Mouse (Mus musculus) liver, embryonic 16.5 days (tissue): ENCODE measurements around the gene Tjp1. TPM values are rescaled to one million over a fixed set of nuclear protein-coding genes. Genes with fewer than 3 reads are reported as not detected.

Experiments used
- ATAC-seq: fragments of 200-750 bp; cut with Nextera tagmentation; 2 replicates; pipeline ENCODE4 v1.8.0; 2017; ENCODE audit warnings: low read depth, mild to moderate bottlenecking, moderate number of reproducible peaks, moderate library complexity
- H3K27ac ChIP-seq: fragments of 300-500 bp; sonication (generic); 2 replicates; pipeline ENCODE4 v1.5.1; 2014; ENCODE audit warnings: mild to moderate bottlenecking, low read length
- H3K27me3 ChIP-seq: fragments of 300-500 bp; sonication (generic); 2 replicates; pipeline ENCODE4 v1.6.1; 2014; ENCODE audit warnings: low read depth, low read length, mixed read lengths; ENCODE audit not compliant: control insufficient read depth, insufficient read depth
- H3K36me3 ChIP-seq: fragments of 300-500 bp; sonication (generic); 2 replicates; pipeline ENCODE4 v1.6.1; 2014; ENCODE audit warnings: mild to moderate bottlenecking; ENCODE audit not compliant: control insufficient read depth, insufficient read depth
- H3K4me1 ChIP-seq: fragments of 300-500 bp; sonication (generic); 2 replicates; pipeline ENCODE4 v1.6.1; 2014; ENCODE audit warnings: low read depth, low read length, mixed read lengths; ENCODE audit not compliant: control insufficient read depth
- H3K4me2 ChIP-seq: fragments of 300-500 bp; sonication (generic); 2 replicates; pipeline ENCODE4 v1.6.1; 2014; ENCODE audit warnings: low read depth, low read length, mixed read lengths
- H3K4me3 ChIP-seq: fragments of 300-500 bp; sonication (generic); 2 replicates; pipeline ENCODE4 v1.5.1; 2014; ENCODE audit warnings: low read depth, mild to moderate bottlenecking, low read length
- H3K9ac ChIP-seq: fragments of 300-500 bp; sonication (generic); 2 replicates; pipeline ENCODE4 v1.6.1; 2014; ENCODE audit warnings: low read depth, low read length
- H3K9me3 ChIP-seq: fragments of 300-500 bp; sonication (generic); replicated peaks from 2 replicates; pipeline ENCODE4 v1.6.1; 2016; ENCODE audit warnings: low read length; ENCODE audit not compliant: control insufficient read depth
- WGBS: fragments of 180-500 bp; shearing (Covaris S2); extraction: QIAGEN DNeasy Blood & Tissue Kit; methylation state at CpG from one replicate; pipeline ENCODE4 v1.1.7; 2014; ENCODE audit not compliant: insufficient replicate concordance; 5-methylcytosine and 5-hydroxymethylcytosine counted together
- polyA plus RNA-seq: library from polyadenylated mRNA; unstranded; fragments of >200 nt; fragmentation: Nextera tagmentation; extraction: Ambion mirVana; gene quantifications from 2 replicates; pipeline ENCODE4 v1.2.1, GENCODE M21; 2015

Gene Tjp1
- polyA plus RNA-seq, 1 experiment from 2014 or later, result 5.1 TPM

DNA sequence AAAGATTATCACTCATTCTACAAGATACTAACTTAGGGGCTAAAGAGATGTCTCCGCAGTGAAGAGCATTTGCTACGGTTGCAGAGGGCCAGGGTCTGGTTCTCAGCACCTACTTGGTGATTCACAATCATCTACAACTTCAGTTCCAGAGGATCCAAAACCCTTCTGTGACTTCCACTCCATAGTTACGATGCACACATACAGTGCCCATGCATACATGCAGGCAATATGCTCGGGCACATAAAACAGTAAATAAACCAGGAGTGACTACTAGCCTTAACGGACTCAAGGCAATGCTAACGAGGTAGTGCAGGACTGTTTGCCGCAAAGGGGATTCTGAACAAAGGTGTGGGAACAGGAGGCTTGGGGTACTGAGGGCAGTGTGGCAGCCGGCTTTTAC lies 7.0 kb downstream of the Tjp1 start:
- H3K36me3 ChIP-seq, result no peaks in the 10 kb centered on the region
- H3K4me3 ChIP-seq, result no peak overlapping the region
- WGBS, result 74% methylated on average over 8 of the region's 8 CpGs
- H3K9ac ChIP-seq, result no peak overlapping the region
- peaks cover 2% of the 10 kb centered on the region; the same call in 1 of the 2 replicates for H3K27me3 ChIP-seq
- no peak overlapping the region for H3K27ac ChIP-seq
- no peak for ATAC-seq
- H3K4me2 ChIP-seq, result no peak overlapping the region
- no peaks in the 10 kb centered on the region for H3K4me1 ChIP-seq
- H3K9me3 ChIP-seq, result no peaks in the 10 kb centered on the region

DNA sequence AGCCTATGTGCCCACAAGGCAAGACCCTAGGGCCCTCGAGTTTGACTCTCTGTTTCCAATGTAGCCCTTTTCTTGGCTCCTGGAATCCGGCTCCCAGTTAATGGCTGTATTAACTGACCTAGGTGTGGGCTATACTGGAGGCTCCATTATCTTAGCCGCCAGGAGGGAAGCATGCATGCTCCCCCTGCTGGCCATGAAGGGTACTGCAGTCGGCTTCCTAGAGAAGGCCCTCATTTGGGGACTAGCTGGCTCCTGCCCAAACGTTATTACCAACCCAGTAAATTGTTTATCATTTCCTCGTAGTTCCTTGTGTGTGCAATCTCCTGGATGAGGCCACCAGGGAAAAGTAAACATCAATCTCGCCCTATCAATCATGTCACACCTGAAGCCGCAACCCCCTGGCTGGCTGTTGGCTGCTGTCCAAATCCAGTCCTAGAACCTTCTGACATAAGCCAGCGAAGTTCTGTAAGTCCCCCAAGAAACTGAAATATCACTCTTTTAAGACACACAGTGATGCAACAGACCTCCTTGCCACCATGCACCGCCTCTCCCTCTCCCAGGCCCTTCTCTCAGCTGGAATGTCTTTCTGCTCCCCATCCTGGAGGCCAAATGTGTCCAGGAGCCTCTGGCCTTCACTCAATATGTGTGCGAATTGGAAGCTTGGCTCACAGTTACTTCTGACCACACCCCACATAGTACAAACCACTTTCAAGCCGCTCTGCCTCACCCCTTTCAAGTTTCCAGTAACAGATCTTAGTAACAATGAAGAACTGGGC lies 7.6 kb downstream of the Tjp1 start:
- Histone ChIP-seq H3K9ac (no peak overlapping the region), H3K27ac (no peak overlapping the region), H3K27me3 (no peaks in the 10 kb centered on the region; the same call in 1 of the 2 replicates), H3K4me3 (no peak overlapping the region), H3K9me3 (no peaks in the 10 kb centered on the region), H3K4me1 (no peaks in the 10 kb centered on the region), H3K36me3 (no peaks in the 10 kb centered on the region), H3K4me2 (no peak overlapping the region)
- WGBS, result 26% methylated on average over 12 of the region's 12 CpGs
- ATAC-seq, result no peak

- no peak overlapping the region for H3K9ac ChIP-seq
- ATAC-seq, result no peak
- H3K36me3 ChIP-seq, result no peaks in the 10 kb centered on the region
- H3K4me2 ChIP-seq, result no peak overlapping the region
- no peaks in the 10 kb centered on the region for H3K27me3 ChIP-seq
- H3K27ac ChIP-seq, result no peak overlapping the region
- H3K4me3 ChIP-seq, result no peak overlapping the region
- H3K4me1 ChIP-seq, result no peaks in the 10 kb centered on the region
- 34% methylated on average over 8 of the region's 8 CpGs for WGBS
- H3K9me3 ChIP-seq, result no peaks in the 10 kb centered on the region
Measured at GRCm38 (mm10) chr7:65516903-65517302, 10.7 kb downstream of the Tjp1 start.

- WGBS, result 55% methylated on average over 10 of the region's 10 CpGs
- H3K4me2 ChIP-seq, result no peak overlapping the region
- no peak overlapping the region for H3K9ac ChIP-seq
- no peaks in the 10 kb centered on the region for H3K4me1 ChIP-seq
- H3K27me3 ChIP-seq, result no peaks in the 10 kb centered on the region
- H3K27ac ChIP-seq, result no peak overlapping the region
- H3K36me3 ChIP-seq, result no peaks in the 10 kb centered on the region
- H3K9me3 ChIP-seq, result no peaks in the 10 kb centered on the region
- no peak for ATAC-seq
- H3K4me3 ChIP-seq, result no peak overlapping the region
Measured at GRCm38 (mm10) chr7:65513451-65514179, 14.0 kb downstream of the Tjp1 start.

DNA sequence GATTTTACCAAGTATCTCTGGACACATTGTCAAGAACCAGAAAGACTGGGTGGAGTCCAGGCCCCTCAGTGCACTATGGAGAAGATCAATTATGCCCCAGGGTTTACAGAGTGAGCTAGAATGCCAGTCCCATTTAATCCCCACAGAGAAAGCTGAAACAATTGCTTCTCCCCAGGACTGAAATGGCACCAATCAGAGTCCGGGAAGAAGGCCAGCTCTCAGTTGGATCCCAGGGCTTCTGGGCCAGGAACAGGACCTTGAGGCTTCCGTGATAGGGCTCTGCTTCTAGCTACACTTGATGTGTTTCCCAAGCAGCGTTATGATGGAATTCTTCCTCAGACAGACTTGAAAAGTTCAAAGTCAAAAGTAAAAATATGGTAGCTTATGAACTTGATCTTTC lies 18.2 kb downstream of the Tjp1 start:
- 67% methylated on average over 3 of the region's 3 CpGs for WGBS
- ATAC-seq, result no peak
- Histone ChIP-seq H3K36me3 (no peaks in the 10 kb centered on the region), H3K9ac (no peak overlapping the region), H3K4me1 (no peaks in the 10 kb centered on the region), H3K4me2 (no peak overlapping the region), H3K9me3 (no peaks in the 10 kb centered on the region), H3K27me3 (no peaks in the 10 kb centered on the region), H3K4me3 (no peak overlapping the region), H3K27ac (no peak overlapping the region)

DNA sequence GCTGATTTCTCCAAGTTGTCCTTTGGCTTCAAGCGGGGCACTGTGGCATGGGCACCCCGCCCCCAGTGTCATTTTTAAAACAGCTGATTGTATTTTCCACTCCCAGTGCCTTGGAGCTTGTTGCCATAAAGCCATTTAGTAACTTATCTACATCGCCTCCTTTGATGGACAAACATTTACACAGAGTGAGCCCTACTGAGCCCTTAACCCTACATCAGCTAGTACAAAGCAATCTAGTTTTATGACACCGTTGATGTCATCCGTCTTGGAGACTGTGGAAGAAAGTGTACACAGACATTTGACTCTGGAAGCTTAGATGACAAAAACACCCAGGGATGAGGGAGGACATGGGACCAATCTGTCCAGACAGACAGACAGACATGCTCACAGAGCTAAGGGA lies 20.2 kb downstream of the Tjp1 start:
- H3K4me1 ChIP-seq, result no peaks in the 10 kb centered on the region
- no peaks in the 10 kb centered on the region for H3K36me3 ChIP-seq
- H3K9me3 ChIP-seq, result no peaks in the 10 kb centered on the region
- H3K9ac ChIP-seq, result no peak overlapping the region
- ATAC-seq, result no peak
- no peak overlapping the region for H3K4me3 ChIP-seq
- H3K4me2 ChIP-seq, result no peak overlapping the region
- H3K27me3 ChIP-seq, result no peaks in the 10 kb centered on the region
- no peak overlapping the region for H3K27ac ChIP-seq
- 60% methylated on average over 5 of the region's 5 CpGs for WGBS

- no peak for ATAC-seq
- no peaks in the 10 kb centered on the region for H3K27me3 ChIP-seq
- no peak overlapping the region for H3K4me2 ChIP-seq
- H3K9ac ChIP-seq, result no peak overlapping the region
- 60% methylated on average over 10 of the region's 10 CpGs for WGBS
- H3K9me3 ChIP-seq, result no peaks in the 10 kb centered on the region
- H3K36me3 ChIP-seq, result no peaks in the 10 kb centered on the region
- H3K27ac ChIP-seq, result no peak overlapping the region
- H3K4me1 ChIP-seq, result no peaks in the 10 kb centered on the region
- no peak overlapping the region for H3K4me3 ChIP-seq
Measured at GRCm38 (mm10) chr7:65502486-65503322, 24.9 kb downstream of the Tjp1 start.

GRCm38 (mm10) chr7:65500746-65501145 lies 26.8 kb downstream of the Tjp1 start:
- Histone ChIP-seq H3K4me1 (no peaks in the 10 kb centered on the region), H3K27ac (no peak overlapping the region), H3K36me3 (no peaks in the 10 kb centered on the region), H3K4me3 (no peak overlapping the region), H3K9ac (no peak overlapping the region), H3K27me3 (no peaks in the 10 kb centered on the region), H3K9me3 (no peaks in the 10 kb centered on the region), H3K4me2 (no peak overlapping the region)
- no peak for ATAC-seq
- WGBS, result 27% methylated on average over 7 of the region's 7 CpGs
